Mouse (Mus musculus): ENCODE results near the gene Pde1b. TPM values are rescaled to one million over a fixed set of nuclear protein-coding genes. Genes with fewer than 3 reads are reported as not detected.

The Pde1b gene
- total RNA-seq (2022): 100 to 1,000 TPM in 3 of 4 experiments, 10 to 100 TPM in 1; 99.3 to 111 (median 103) TPM

DNA sequence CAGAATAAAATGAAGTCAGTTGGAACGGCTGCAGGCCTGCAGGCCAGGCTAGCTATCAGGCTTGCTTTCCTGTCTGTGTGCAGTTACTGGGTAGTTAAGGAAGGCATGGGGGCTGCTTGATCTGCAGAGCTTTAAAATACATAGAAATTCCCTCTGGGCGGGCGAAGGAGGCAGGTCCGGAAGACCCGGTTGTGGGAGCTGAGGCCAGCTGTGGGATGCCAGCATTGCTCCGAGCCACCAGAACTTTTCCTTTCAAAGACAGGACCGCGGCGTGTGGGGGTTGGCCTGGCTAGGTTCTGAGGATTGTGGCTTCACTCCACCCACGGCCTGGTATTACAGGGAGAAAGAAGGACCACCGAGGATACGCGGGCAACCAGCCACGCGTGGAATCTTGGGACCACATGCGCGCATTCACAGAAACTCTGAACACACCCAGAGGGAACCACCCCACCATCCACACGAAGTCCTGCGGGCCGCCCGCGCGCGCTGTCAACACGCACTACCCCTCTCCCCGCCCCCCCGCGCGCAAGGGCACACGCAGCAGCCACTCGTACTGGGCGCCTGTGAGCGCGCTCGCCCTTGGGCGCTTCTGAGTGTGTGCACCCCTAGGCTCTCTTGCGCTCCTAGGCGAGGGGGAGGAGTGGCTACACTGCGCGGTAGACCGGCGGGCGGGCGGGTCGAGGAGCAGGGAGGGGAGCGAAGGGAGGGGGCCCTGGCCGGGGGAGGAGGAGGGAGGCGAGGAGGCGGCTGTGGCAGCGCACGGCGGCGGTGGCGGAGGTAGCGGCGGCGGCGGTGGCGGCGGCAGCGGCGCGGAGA is at the start of gene Pde1b:
Pde1b (plus strand) TSS at position 600 of the 816 bp plus-strand sequence.
- peak in 1 of 2 experiments; percentile 48 for DNase-seq (ENCODE audit: low spot score in 2 of 2)

DNA sequence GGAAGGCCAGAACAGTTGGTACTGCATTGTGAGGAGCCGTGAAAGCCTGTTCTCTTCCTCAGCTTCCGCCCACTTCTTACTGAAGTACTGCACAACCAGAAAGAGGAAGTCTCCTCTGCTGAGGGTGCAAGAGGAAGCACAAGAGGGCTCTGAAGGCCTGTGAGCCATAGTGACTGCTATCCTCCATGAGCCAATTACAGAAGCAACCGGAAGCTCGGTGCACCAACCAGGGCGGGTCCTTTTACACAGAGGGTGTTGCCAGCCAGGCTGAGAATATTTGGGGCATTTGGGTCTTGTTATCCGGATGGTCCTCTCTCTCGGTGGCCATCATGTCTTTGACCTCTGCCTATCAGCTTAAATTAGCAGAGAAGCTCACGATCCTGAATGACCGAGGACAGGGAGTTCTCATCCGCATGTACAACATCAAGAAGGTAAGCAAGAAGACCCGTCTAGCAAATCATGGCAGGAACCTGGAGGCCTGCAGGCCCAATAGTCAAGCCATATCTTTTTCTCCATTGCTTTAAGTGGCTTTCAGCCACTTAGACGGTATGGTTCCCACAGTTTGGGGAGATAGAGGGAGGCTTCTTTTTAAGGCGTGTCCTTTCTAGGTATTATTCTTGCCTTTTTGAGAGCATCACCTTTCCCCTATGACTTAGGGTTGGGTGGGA is 49.1 kb upstream of the Pde1b start, which contains the start of gene Nckap1l:
Nckap1l (plus strand) TSS at position 244 of the 668 bp plus-strand sequence.
- peak; percentile 7 to 8 for DNase-seq (ENCODE audit: low spot score in 2 of 2)

DNA sequence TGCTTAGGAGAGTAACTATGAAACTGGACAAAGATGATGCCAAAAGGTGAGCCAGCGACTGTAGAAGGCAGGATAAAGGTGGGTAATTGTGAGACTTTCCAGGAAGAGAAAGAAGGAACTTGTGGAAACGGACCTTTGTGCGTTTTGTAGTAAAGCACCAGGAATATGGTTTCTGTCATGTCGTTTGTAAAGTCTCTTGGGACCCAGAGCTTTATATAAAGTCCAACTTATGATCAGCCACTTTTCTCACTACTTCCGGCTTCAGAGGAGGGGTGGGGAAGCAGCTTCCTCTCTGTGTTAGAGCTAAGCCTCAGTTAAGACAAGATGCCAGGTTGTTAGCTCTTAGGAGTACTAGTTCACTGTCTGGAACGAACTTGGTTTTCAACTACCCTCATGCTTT is 48.4 kb upstream of the Pde1b start:
- no peak for DNase-seq (ENCODE audit: low spot score in 2 of 2)

DNA sequence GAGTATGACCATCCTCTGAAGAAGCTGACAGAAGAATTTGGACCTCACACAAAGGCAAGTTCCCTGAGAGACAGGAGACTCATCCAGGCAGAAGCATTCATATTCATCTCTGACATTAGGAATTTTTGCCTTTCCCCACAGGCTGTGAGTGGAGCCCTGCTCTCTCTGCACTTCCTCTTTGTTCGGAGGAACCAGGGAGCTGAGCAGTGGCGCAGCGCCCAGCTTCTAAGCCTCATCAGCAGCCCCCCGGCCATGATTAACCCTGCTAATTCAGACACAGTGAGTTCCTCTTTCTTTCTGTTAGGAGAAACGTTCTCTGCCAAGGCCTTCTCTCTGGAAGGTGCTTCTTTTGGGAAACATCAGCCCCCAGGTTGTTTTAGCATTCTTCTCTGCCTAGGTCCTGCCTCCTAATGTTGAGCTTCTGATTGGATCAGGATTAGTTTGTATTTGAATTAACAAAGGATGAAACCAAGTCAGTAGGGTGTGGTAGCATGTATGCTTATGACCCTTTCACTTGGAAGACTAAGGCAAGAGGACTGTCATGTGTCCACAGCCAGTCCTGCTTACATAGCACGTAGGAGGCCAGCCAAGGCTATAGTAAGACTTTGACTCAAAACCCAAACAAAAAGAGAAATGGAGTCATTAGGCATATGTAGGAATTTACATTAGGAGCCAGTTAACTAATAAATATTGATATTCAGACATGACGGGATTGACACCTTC is 40.1 kb upstream of the Pde1b start:
- no peak for DNase-seq (ENCODE audit: low spot score in 2 of 2)

DNA sequence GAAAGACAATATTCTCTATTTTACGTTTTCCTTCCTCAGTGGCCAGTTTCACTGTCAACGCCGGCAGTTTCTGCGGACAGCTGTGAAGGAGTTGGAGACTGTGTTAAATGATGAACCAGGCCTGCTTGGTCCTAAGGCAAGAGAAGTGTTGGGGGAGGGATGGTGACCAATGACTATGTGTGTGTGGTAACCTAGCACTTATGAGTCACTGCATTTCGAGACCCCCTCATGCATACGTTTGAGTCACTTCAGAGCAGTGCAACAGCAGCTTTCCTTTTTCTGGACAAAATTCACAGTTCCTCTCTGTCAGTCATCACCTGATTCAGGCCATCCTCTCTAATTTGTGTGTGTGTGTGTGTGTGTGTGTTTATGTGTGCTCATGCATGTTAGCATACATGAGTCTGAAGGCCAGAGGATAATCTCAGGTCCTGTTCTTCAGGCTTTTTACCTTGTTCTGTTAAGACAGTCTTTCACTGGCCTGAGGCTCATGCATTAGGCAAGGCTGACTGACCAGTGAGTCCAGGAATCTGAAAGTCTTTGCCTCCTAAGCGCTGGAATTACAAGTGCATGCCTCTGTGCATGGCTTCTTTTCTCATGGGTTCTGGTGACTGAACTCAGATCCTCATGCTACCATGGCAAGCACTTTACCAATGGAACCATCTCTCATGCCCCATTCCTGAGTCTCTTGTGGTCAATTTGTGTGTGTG is 31.2 kb upstream of the Pde1b start:
- no peak for DNase-seq (ENCODE audit: low spot score in 2 of 2)

DNA sequence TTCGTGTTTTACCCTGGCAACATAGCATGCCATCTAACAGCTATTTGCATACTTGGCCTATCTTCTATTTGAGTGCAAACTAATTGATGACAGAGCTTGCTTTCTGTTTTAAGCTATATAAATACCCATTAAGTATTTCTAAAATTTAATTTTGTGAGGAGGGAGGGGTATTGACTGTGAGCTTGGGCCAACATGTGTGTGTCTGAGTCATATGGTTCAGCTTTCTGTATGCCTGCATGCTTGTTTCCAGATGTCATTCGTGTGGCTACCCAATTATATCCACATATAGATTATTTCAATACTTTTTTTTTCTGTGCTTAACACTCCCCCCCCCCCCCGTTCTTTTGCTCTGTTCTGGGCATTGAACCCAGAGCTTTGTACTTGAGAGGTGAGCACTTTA is 30.6 kb upstream of the Pde1b start:
- no peak for DNase-seq (ENCODE audit: low spot score in 2 of 2)

DNA sequence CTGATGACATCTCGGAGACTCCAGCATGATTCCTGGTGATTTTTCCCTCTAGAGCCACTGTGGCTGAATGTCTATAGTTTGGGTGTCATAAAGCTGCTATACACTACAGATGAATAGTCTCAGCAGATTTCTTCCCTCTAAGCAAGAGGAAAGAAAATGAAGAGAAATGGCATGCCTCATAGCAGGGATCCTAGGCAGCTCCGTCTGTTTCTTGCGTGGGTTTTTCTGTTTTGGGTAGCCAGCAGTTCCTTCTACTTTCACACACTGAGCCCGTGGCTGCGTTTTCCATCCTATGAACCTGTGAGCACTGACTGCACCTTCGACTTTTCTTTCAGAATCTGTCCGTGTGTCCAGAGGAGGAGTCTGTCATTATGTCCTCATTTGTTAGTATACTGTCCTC is 29.7 kb upstream of the Pde1b start:
- DNase-seq (ENCODE audit: low spot score in 2 of 2): no peak

DNA sequence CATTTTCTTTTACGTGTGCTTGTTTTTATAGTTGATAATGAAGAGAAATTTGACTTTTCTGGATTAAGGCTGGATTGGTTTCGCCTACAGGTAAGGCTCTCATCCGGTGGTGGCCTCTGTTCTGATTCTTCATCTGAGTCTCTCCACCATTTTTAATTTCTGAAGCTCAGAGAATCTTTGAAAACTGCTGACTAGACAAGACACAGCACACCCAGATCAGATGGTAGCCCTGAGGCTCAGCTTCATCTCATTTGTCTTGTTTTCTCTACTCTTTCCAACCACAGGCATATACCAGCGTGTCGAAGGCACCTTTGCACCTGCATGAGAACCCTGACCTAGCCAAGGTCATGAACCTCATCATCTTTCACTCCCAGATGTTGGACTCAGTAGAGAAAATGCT is 29.1 kb upstream of the Pde1b start:
- no peak for DNase-seq (ENCODE audit: low spot score in 2 of 2)

DNA sequence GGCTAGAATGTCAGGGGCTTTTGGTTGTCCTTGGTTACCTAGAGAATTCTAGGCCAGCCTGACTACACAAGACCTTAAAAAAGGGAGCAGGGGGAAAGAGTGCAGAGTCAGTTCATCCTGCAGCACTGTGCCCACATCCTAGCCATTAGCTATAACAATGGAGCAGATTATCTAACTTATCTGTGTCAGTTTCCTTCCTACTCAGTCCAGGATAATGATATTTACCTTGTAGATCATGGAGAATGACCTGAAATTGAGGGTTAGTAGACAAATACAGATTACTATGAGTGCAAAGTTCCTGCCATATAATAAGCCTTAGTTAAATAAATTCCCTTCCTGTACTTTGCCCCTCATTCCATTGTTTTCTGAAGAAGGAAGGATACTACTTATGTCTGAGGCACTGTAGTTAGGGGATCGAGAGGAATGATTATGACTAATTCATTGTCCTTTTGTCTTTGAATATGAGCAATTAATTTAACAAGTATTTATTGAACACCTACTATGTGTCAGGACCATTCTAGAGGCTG is 23.7 kb upstream of the Pde1b start:
- no peak for DNase-seq (ENCODE audit: low spot score in 2 of 2)

DNA sequence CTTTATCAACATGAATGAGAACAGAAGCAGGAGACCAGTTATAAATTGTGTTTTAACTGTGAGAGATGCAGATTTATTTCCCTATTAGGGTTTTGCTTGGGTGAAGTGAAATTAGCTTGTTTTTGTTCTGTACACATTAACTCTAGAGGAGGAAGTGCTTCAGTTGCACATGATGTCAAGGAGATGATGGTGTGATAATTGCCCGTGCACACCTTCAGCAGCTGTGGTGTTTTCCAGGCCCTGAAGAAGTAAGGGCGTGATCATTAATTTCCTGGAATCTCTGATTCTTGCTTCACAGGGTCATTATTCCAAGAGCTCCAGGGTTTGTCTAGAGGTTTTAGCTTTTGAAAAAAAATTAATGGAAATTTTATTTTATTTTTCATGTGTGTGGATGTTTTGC is 22.7 kb upstream of the Pde1b start:
- no peak for DNase-seq (ENCODE audit: low spot score in 2 of 2)

DNA sequence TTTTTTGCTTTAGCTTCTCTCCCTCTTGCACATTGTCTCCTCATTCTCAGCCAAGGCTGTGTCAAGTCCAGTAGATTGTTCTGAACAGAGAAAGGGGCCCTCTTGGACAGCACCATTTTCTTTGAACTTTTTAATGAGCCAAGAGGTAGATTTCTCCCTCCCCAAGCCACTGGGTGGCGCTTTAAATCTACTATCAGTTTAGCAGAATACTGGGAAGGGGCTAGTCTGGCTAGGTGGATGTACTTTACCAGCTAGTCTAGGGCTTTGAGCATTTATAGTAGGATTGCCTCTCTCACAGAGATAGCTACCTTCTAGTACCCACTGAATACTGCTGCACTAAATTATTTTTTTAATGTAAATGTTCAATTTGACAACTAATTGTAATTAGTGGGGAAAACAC is 20.3 kb upstream of the Pde1b start:
- no peak for DNase-seq (ENCODE audit: low spot score in 2 of 2)

DNA sequence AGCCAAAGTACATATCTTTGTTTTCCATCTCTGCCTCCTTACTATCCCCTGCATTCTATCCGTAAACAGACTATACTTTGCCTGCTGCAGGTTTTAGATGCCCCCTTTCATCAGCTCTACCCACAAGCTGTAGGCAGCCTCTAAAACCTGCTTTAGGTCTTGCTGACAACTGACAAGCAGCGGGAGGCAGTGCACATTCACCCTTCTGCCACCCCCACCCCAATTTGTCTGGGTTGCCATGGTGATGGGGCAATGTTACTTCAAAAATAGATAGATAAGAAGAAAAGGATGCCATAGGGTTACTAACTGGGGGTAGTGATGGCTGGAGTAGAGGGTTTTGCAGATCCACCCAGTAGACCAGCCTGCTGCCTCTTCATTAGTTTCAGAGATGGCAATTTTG is 18.3 kb upstream of the Pde1b start:
- no peak for DNase-seq (ENCODE audit: low spot score in 2 of 2)

DNA sequence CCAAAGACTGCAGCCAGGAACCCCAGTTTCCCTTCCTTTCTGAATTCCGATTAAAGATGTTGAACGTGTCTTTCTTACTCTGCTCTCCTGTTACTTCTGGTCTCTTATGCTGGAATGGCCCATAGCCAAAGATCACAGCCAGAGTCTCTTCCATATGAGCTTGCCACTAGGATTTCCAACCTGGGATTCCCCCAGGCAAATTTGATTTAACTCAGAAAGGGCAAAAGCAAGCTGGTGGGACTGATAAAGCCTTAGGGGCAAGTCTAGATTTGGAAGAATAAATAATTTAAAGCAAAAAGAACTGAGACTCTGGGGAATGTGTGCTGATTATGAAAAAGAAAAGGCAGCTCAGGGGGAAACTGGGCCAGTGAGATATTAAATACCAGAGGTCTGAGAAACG is 17.7 kb upstream of the Pde1b start:
- DNase-seq (ENCODE audit: low spot score in 2 of 2): no peak

DNA sequence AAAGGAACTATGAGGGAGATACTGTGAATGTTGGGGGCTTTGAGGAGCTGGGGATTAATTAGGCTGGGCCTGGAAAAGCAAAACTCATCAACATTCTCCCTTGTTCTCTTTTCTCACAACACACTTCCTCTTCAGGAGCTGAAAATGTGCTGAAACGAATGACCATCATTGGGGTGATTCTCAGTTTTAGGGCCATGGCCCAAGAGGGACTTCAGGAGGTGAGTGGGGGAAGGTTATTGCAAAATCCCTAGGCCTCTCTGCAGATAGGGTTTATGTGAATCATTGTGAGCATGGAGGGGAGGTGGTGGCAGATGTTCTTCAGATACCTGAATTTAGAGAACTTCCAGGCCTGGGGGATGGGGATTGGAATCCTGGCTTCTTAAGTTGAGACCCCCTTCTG is 16.2 kb upstream of the Pde1b start:
- no peak for DNase-seq (ENCODE audit: low spot score in 2 of 2)

DNA sequence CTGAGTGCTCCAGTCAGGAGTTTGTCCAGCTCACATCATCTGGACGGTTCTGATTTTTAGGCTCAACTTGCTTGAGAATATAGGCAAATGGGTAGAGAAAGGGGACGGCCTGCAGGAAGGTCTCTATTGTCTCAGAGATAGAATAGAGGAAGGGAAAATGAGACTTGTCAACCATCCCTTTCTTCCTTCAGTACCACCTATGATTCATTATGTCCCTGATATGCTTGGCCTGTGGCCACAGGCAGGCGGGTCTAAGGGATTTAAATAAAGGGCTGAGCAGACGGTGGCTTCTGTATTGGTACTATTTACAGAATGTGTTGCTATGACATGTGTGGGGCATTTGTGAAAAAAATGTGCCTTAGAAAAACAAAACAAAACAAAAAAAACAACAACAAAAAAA is 14.5 kb upstream of the Pde1b start:
- no peak for DNase-seq (ENCODE audit: low spot score in 2 of 2)

DNA sequence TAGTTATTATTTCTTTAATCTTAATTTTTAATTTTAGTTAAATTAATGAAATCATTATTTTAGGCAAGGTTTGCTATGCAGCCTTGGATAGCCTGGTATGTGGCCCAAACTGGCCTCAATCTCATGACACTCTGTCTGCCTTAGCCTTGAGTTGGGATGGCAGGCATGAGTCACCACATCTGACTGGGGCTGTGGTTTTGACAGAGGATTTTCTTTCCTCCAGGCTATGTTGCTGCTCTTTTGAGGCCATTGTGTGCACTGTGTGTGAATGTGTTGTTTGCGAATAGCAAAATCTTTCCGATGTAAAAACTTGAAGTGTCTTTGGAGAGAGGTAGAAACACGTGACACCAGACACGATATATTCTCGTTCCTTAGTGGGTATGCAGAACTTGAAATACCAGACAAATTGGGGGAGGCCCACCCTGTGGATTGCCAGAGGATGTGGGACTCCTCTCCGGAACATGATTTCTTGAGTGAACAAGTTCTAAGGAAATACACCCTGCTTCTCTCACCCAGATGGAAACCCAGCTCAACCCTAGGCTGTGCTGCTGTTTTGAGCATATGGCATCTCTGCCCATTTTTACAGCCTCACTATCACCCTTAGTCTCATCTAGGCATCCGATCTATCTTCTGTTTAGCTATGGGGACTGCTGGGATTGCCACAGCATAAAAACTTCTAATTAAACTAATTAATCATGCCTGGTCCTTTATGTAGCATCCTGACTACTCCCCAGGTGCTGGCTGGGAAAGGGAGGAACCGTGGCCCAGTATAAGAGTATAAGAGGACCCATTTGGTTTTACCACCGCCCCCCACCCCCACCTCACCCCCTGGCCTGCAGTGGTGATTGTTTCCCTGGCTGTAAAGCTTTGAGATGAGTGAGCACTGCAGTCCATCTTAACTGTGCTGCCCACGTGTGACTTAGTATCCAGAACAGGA is 6.4 kb upstream of the Pde1b start:
- DNase-seq (ENCODE audit: low spot score in 2 of 2): no peak

DNA sequence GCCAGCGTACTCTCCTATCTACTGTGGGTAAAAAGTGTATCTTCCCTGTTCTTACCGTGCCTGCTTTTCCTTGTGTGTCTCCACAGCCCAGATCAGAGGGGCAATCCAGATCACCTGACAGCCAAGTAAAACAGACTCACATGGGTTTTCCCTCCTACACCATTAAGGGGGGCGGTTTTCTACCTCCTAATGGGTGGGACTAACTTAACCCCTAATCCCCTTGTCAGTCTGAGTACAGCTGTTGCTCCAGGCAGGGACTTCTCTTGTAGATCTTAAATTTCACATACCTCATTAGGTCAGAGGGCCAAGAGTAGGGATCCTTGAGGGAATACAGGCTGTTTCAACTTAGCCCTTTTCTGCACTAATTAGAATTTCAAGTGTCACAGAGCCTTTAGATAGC is 4.7 kb upstream of the Pde1b start:
- DNase-seq (ENCODE audit: low spot score in 2 of 2): no peak

DNA sequence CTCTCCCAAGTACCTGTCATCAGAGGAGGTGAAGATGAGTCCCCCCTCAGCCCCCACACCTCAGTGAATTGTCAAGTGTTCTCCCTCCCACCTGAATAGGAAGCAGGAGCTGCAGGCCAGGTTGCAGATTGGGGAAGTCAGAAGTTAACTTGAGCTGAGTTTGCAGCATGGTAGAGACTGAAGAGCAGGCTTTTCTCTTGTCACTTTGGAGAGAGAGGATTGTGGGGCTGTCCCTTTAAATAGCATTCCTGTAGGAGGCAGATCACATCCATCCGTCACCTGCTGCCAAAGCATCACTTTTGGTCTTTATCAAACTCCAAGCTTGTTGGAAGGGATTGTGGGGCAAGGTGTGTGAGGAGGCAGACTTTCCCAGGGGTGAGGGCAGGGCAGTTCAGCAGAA is 2.1 kb upstream of the Pde1b start:
- DNase-seq (ENCODE audit: low spot score in 2 of 2): no peak

DNA sequence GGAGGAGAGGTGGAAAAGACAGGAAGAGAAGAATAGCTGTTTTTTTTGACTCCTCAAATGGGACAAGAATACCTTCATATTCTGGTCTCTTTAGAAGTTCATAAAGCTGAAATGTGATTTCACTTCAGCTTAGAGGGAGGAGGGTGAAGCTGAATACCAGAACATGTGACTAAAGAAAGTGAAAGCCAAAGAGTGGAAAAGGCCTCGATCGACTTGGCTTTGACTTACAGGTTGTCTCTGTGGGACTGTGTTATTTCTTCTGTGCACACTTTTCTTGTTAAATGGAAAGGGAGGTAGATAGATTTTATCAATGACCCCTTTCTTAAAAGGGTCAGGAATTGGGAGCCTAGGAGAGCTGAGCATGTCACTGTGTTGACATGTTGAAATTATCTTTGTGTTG is 1.6 kb upstream of the Pde1b start:
- no peak for DNase-seq (ENCODE audit: low spot score in 2 of 2)

DNA sequence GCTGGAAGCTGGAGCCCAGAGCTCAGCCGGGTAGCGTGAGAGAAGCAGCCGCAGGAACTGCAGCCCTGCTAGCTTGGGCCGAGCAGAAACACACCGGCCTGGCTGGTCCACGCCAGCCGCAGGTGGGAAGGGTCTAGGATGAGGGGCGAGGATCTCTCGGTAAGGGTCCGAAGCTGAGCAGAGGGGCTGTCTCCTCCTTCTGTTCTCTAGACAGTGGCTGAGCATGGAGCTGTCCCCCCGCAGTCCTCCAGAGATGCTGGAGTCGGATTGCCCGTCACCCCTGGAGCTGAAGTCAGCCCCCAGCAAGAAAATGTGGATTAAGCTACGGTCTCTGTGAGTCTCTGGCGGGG is 392 bp downstream of the Pde1b start:
- DNase-seq (ENCODE audit: low spot score in 2 of 2): no peak

Measured in layer of hippocampus, adult 8-10 months (tissue).